Mouse (Mus musculus): ENCODE data around the gene 1700008O03Rik. TPM values are rescaled to one million over a fixed set of nuclear protein-coding genes. Genes with fewer than 3 reads are reported as not detected.

Gene 1700008O03Rik
- 0.43 TPM in 1 of 2 replicates, not detected in the other for polyA plus RNA-seq (2012; rRNA removed)

DNA sequence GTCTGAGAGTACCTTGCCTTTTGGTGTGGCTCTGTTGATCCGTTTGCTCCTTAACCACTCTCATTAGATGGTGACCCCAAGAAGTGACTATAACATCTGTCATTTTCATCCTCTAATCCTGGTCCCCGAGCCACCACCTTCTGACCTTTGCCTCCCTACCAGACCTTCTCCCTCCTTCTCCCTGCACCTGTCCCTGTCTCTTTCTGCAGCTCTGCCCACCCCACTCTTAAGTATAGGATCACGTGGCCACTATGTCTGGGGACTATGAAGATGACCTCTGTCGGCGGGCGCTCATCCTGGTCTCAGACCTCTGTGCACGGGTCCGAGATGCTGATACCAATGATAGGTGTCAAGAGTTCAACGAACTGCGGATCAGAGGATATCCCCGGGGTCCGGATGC lies at the start of gene 1700008O03Rik:
Gene 1700008O03Rik, minus strand, starts transcription at position 101 of the 400 bp plus-strand sequence.
- TF ChIP-seq POLR2A (IDR thresholded peaks at IDR 0.05; ENCODE audit: low read depth, low read length) (no peak), CTCF (IDR thresholded peaks at IDR 0.05; ENCODE audit: extremely low read depth, insufficient read length, insufficient replicate concordance, low read depth, low read length) (no peak)
- no peak within 1 kb of the TSS for H3K27ac ChIP-seq (ENCODE audit: insufficient read depth, low read depth, low read length)
- H3K36me3 ChIP-seq (ENCODE audit: control insufficient read depth, insufficient read depth, low read length) = no peaks in the 10 kb centered on the region
- WGBS = 76% methylated on average over 12 of the region's 12 CpGs
- H3K4me1 ChIP-seq (ENCODE audit: control insufficient read depth, insufficient read depth, insufficient read length, low read length) = peaks cover 6% of the 10 kb centered on the region
- peaks cover 6% of the 10 kb centered on the region for H3K27me3 ChIP-seq (ENCODE audit: control insufficient read depth, insufficient read depth, low read length)
- H3K4me3 ChIP-seq (ENCODE audit: low read depth, low read length) = peak within 1 kb of the TSS; percentile 52

DNA sequence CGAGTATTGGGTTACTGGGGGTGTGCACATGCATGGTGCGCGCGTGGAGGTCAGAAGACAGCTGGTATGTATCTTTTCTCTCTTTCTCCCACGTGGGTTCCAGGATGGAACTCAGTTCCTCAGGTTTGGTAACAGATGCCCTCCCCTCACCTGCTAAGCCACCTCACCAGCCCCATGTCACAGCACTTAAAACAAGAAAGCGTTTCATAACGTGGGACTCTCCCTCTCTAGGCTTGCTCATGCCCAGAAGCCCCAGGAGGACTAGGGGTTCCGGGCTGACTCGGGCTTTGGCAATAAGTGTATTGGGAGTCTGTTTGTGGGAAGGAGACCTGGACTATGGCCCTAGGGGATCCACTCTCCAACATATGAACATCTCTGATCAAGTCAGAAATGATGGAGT lies 48.5 kb upstream of the 1700008O03Rik start:
- Histone ChIP-seq H3K27ac (ENCODE audit: insufficient read depth, low read depth, low read length) (no peak overlapping the region), H3K27me3 (ENCODE audit: control insufficient read depth, insufficient read depth, low read length) (peaks cover 16% of the 10 kb centered on the region), H3K36me3 (ENCODE audit: control insufficient read depth, insufficient read depth, low read length) (no peaks in the 10 kb centered on the region), H3K4me3 (ENCODE audit: low read depth, low read length) (no peak overlapping the region), H3K4me1 (ENCODE audit: control insufficient read depth, insufficient read depth, insufficient read length, low read length) (no peaks in the 10 kb centered on the region)
- 66% methylated on average over 9 of the region's 9 CpGs for WGBS
- TF ChIP-seq POLR2A (IDR thresholded peaks at IDR 0.05; ENCODE audit: low read depth, low read length) = no peak
- TF ChIP-seq CTCF (IDR thresholded peaks at IDR 0.05; ENCODE audit: extremely low read depth, insufficient read length, insufficient replicate concordance, low read depth, low read length) = no peak

DNA sequence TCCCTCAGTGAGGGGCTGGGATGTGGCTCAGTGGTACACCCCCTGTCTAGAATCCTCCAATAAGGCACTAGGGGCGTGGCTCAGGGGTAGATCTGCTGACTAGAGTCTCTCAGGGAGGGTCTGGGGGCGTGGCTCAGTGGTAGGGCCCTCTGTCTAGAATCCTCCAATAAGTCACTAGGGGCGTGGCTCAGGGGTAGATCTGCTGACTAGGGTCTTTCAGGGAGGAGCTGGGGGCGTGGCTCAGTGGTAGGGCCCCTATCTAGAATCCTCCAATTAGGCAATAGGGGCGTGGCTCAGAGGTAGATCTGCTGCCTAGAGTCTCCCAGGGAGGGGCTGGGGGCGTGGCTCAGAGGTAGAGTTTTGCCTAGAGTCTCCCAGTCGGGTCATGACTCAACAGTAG lies 47.8 kb upstream of the 1700008O03Rik start:
- Histone ChIP-seq H3K36me3 (ENCODE audit: control insufficient read depth, insufficient read depth, low read length) (no peaks in the 10 kb centered on the region), H3K4me3 (ENCODE audit: low read depth, low read length) (no peak overlapping the region), H3K27me3 (ENCODE audit: control insufficient read depth, insufficient read depth, low read length) (peaks cover 21% of the 10 kb centered on the region), H3K27ac (ENCODE audit: insufficient read depth, low read depth, low read length) (no peak overlapping the region), H3K4me1 (ENCODE audit: control insufficient read depth, insufficient read depth, insufficient read length, low read length) (no peaks in the 10 kb centered on the region)
- WGBS = 7% methylated on average over 7 of the region's 7 CpGs
- no peak for TF ChIP-seq POLR2A (IDR thresholded peaks at IDR 0.05; ENCODE audit: low read depth, low read length)
- TF ChIP-seq CTCF (IDR thresholded peaks at IDR 0.05; ENCODE audit: extremely low read depth, insufficient read length, insufficient replicate concordance, low read depth, low read length) = no peak

DNA sequence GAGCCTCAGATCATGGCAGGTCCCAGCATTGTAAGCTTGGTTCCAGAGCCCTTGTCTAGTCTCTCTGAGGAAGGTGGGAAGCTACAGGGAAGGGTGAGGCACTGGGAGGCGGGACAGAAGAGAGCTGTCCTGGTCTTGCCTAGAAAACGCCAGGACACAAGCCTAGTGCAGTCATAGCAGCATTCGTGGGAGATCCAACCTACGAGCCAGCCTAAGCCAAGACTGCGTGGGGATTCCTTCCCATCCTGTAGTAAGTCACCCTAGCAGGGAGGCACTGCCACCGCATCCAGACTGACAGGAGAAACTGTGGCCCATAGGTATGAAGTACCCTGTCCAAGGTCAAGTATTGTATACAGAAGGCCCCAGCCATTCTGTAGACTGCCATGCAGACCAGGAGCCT lies 46.9 kb upstream of the 1700008O03Rik start:
- TF ChIP-seq POLR2A (IDR thresholded peaks at IDR 0.05; ENCODE audit: low read depth, low read length) (no peak), CTCF (IDR thresholded peaks at IDR 0.05; ENCODE audit: extremely low read depth, insufficient read length, insufficient replicate concordance, low read depth, low read length) (no peak)
- H3K4me3 ChIP-seq (ENCODE audit: low read depth, low read length) = no peak overlapping the region
- 70% methylated on average over 6 of the region's 6 CpGs for WGBS
- H3K4me1 ChIP-seq (ENCODE audit: control insufficient read depth, insufficient read depth, insufficient read length, low read length) = no peaks in the 10 kb centered on the region
- peaks cover 27% of the 10 kb centered on the region for H3K27me3 ChIP-seq (ENCODE audit: control insufficient read depth, insufficient read depth, low read length)
- H3K36me3 ChIP-seq (ENCODE audit: control insufficient read depth, insufficient read depth, low read length) = no peaks in the 10 kb centered on the region
- no peak overlapping the region for H3K27ac ChIP-seq (ENCODE audit: insufficient read depth, low read depth, low read length)

DNA sequence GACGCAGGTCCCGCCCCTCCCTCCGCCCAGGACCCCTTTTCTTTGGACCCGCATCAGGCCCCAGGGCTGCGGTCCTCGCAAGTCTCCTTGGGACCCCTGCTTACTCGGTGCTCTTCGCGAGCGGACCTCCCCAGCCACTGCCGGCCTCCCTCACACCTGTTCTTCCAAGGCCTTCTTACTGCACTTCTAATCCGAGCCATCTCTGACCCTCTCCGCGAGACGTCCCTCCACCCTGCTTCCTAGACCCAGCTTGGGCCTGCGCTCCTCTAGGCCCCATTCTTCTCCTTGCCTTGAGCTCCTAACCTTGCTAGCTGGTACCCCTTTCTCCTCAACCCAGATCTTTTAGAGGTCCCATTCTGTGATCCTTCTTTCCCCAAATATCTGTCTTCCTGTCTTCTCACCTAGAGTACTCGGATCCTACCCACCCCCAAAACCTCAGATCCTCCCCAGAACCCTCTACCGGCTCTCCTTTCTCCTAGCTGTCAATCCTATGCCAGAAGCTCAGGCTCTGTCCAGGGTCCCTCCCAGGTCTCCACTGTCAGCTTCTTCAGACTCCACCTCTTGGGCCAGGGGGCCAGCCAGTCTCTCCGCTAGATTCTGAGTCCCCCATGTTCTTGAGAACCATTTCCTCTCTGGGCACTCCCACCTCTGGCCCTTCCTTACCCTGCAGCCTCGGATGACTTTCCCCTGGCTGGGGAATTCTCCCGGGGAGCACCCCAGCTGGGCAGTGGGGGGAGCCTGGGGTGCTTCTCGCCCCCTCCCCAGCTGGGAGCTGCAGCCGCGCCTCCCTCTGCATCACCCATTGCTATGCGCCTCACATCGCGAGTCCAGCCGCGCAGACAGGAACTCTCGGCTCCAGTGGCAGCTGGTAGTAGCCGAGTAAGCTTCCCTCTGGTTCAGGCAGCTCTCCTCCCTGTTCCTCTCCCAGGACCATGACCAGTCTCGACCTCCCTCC lies 44.2 kb upstream of the 1700008O03Rik start:
- no peak overlapping the region for H3K4me3 ChIP-seq (ENCODE audit: low read depth, low read length)

DNA sequence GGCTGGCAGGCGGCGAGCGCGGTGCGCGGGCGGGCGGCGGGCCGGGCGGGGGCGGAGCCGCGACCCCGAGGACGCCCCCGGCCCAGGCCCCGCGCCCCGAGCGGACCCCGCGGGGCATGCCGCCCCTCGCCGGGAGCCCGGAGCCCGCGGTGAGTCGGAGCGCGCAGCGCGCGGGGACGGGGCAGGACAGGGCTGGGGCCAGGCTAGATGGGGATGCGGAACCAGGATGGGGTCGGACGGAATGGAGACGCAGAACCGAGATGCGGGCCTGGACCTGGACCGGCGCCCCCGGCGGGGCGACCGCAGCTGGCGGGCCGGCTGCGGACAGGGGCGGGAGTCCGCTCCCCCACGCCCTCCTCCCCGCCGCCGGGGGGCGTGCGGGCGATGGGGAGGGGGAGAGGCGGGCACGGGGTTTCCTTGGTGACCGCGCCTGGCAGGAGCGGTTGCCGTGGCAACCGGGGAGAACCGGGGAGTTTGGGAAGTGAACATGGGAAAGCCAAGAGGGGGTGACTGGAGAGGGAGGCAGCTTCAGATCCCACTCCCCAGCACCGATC lies 43.4 kb upstream of the 1700008O03Rik start, which contains the start of gene Lrrc4b:
Gene Lrrc4b, plus strand, starts transcription at position 51 of the 554 bp plus-strand sequence.
- Histone ChIP-seq H3K4me3 (ENCODE audit: low read depth, low read length) (0 out of 2 replicates have a peak within 1 kb of the TSS, but pooled peaks have one; percentile 3), H3K4me1 (ENCODE audit: control insufficient read depth, insufficient read depth, insufficient read length, low read length) (no peaks in the 10 kb centered on the region), H3K27me3 (ENCODE audit: control insufficient read depth, insufficient read depth, low read length) (peaks cover 34% of the 10 kb centered on the region), H3K27ac (ENCODE audit: insufficient read depth, low read depth, low read length) (no peak within 1 kb of the TSS), H3K36me3 (ENCODE audit: control insufficient read depth, insufficient read depth, low read length) (no peaks in the 10 kb centered on the region)
- TF ChIP-seq POLR2A (IDR thresholded peaks at IDR 0.05; ENCODE audit: low read depth, low read length) (no peak), CTCF (IDR thresholded peaks at IDR 0.05; ENCODE audit: extremely low read depth, insufficient read length, insufficient replicate concordance, low read depth, low read length) (no peak)
- 2% methylated on average over 51 of the region's 69 CpGs for WGBS

More for the DNA sequence above, 44.2 kb upstream of the 1700008O03Rik start:
- WGBS = 6% methylated on average over 30 of the region's 32 CpGs
- Histone ChIP-seq H3K27me3 (ENCODE audit: control insufficient read depth, insufficient read depth, low read length) (peaks cover 34% of the 10 kb centered on the region), H3K4me1 (ENCODE audit: control insufficient read depth, insufficient read depth, insufficient read length, low read length) (no peaks in the 10 kb centered on the region), H3K36me3 (ENCODE audit: control insufficient read depth, insufficient read depth, low read length) (no peaks in the 10 kb centered on the region), H3K27ac (ENCODE audit: insufficient read depth, low read depth, low read length) (no peak overlapping the region)
- TF ChIP-seq CTCF (IDR thresholded peaks at IDR 0.05; ENCODE audit: extremely low read depth, insufficient read length, insufficient replicate concordance, low read depth, low read length) (no peak), POLR2A (IDR thresholded peaks at IDR 0.05; ENCODE audit: low read depth, low read length) (no peak)
